Mouse (Mus musculus) kidney, adult 2 months (tissue): ENCODE measurements around the gene Trip4.

Experiments used
- CTCF ChIP-seq: fragments of 200-500 bp; conservative IDR thresholded peaks from 2 replicates; pipeline ENCODE4 v1.5.1; 2011; ENCODE audit warnings: low read depth, mild to moderate bottlenecking, control low read depth, low read length, moderate library complexity, mixed read lengths; ENCODE audit not compliant: insufficient read depth, insufficient read length
- POLR2A ChIP-seq: fragments of 200-500 bp; IDR thresholded peaks from one replicate; pipeline ENCODE4 v1.6.1; 2011; ENCODE audit warnings: low read depth, low read length, control low read depth

DNA sequence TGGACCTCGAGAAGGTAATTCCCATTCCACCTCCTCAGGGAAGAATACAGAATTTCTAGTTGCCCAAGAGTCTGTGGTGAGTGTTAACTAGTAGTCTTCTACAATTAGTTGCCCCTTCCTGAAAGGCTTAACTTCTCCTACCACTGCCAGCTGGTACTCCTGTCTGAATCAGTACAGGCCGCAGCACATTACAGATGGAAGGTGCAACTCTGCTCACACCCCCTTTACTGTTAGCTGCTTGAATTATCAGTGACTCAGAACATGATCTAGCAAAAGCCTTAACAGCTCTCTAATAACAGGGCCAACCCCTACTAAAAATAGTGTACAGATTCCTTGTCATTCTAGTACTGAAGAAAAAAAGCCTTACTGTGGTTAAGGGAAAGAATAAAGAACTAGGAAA is 112.9 kb downstream of the Trip4 start:
- TF ChIP-seq POLR2A (no peak), CTCF (no peak)
